Mouse (Mus musculus) stomach, postnatal 0 days (tissue): ENCODE data around the gene Wdr12.

Experiments used
- CTCF ChIP-seq: IDR thresholded peaks from 2 replicates; pipeline ENCODE4 v1.5.1; 2016; ENCODE audit warnings: antibody characterized with exemption, low read depth, mild to moderate bottlenecking, moderate library complexity
- EP300 ChIP-seq: optimal IDR thresholded peaks from 2 replicates; pipeline ENCODE3; 2016; ENCODE audit warnings: antibody characterized with exemption

GRCm38 (mm10) chr1:60075590-60075989 is 22.9 kb downstream of the Wdr12 start:
- TF ChIP-seq CTCF (no peak), EP300 (no peak)
